Mouse (Mus musculus): Measurements from ENCODE around the gene Saa2.

The Saa2 gene

DNA sequence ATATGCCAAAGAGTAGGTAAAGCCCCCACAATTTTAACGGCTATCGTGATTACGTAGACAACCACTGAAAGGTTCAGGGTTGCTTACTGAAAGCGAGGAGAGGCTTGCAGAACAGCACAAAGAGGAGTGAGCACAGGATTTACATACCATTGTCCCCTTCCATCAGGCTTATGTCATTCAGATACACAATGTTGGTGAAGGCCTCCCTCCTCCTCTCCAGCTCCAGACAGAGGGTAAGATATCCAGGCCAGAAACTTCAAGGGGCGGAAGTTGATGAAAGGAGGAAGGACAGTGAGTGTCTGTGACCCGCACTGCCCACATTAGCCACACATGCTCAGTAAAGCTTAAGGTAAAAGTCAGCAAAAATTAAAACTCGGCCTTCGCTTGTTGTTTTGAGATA lies 13.1 kb downstream of the Saa2 start:
- DNase-seq = no peak

GRCm38 (mm10) chr7:46767371-46767770 lies 15.8 kb downstream of the Saa2 start:
- no peak for DNase-seq

- no peak for DNase-seq
Observed at GRCm38 (mm10) chr7:46768451-46768850, 16.9 kb downstream of the Saa2 start.

- peak; percentile 74 to 78 for DNase-seq
Observed at GRCm38 (mm10) chr7:46770706-46771105, 19.1 kb downstream of the Saa2 start.

GRCm38 (mm10) chr7:46789177-46789849 lies 37.7 kb downstream of the Saa2 start:
- no peak for DNase-seq

GRCm38 (mm10) chr7:46793871-46794270 lies 42.3 kb downstream of the Saa2 start:
- DNase-seq = no peak

GRCm38 (mm10) chr7:46795287-46796205 lies 44.0 kb downstream of the Saa2 start, which contains the start of the genes Hps5 and Gtf2h1:
Hps5 (minus strand) TSS chr7:46796064.
Gtf2h1 (plus strand) TSS chr7:46796103.
- peak; percentile 97 to 99 for DNase-seq

DNA sequence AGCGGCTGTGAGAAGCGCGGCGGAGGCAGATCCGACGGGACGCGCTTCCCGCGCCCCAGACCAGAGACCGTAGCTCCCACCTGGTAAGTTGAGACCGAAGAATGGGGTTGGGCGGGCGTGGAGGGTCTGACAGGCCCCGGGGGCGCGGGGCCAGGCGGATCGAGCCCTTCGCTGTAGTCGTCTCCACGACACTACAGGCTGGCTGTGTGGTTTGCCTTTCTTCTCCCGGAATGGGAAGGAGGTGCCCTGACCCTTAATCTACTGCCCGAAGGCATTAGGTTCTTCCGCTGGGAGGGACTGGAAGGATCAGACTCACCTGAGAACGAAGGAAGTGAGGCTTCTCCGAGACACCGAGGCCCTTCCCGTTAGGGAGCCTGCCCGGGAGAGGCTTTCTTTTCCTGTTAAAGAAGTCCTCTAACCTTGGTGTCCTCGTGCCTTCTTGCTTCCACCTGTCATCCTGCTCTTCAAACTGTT lies 44.7 kb downstream of the Saa2 start:
- no peak for DNase-seq

DNA sequence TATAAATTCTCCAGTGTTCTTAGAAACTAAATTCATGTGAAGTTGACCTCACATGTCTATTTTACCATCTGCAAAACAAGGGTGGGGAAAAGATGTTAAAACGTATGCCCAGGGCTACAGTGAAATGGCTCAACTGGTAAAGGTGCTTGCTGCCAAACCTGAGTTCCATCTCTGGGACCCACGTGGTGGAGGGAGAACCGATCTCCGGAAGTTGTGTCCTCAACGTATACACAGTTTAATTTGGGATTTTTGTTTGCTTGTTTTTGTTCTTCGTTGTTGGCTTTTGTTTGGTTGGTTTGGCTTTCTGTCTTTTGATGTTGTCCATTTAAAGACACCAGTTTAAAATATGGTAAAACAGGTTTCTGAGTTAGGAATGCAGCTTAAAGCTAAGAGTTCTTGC lies 45.2 kb downstream of the Saa2 start:
- DNase-seq = no peak

Measured in cerebellum, postnatal 36 days (tissue).